Mouse (Mus musculus): Measurements from ENCODE around the gene AU022252. TPM values are rescaled to one million over a fixed set of nuclear protein-coding genes. Genes with fewer than 3 reads are reported as not detected.

The AU022252 gene
- total and polyA plus RNA-seq, 2 experiments = 16.6 to 23.6 TPM

DNA sequence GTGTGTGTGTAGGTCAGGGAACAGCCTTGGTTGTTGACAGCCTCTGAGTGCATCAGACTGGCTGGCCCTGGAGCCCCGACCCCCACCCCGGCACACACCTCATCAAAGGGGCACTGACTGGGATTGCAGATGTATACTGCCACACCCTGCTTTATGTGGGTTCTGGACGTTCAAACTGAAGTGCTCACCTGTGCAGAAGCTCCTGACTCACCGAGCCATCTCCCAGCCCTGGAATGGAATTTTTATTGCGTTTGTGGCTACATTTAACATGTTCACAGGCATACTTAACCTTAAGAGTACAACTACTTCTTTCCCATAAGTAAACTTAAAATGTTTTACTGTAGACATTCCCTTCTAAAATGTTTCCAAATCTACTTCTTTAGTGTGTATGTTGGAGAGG lies 74.6 kb downstream of the AU022252 start:
- WGBS = 79% methylated on average over 5 of the region's 5 CpGs

DNA sequence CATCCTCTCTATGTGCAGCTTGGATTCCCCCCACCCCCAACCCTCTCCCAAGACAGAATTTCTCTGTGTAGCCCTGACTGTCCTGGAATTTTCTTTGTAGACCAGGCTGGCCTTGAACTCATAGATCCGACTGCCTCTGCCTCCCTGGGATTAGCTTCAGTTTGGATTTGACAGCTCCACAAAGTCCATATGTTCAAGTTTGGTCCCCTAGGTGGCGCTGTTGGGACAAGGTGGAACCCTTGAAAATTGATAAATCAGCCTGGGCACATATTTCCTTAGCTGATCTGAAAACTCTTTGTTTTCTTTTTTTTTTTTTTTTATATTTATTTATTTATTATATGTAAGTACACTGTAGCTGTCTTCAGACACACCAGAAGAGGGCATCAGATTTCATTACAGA lies 75.3 kb downstream of the AU022252 start:
- Histone ChIP-seq H3K27ac (replicated peaks; ENCODE audit: insufficient read depth, low read depth, low read length) (no peak overlapping the region), H3K36me3 (ENCODE audit: control insufficient read depth, insufficient read depth, low read length) (no peaks in the 10 kb centered on the region), H3K4me1 (ENCODE audit: control insufficient read depth, insufficient read depth, low read length) (no peaks in the 10 kb centered on the region), H3K9ac (ENCODE audit: low read depth, low read length) (no peak overlapping the region), H3K4me3 (ENCODE audit: insufficient read depth, low read depth, low read length) (no peak overlapping the region), H3K79me2 (ENCODE audit: control insufficient read depth, insufficient read depth, low read length) (no peaks in the 10 kb centered on the region), H3K27me3 (ENCODE audit: control insufficient read depth, insufficient read depth, low read length) (no peaks in the 10 kb centered on the region)
- 42% methylated on average over 2 of the region's 2 CpGs for WGBS
- TF ChIP-seq POLR2A (IDR thresholded peaks at IDR 0.05; ENCODE audit: extremely low read depth, insufficient read depth, low read length) (no peak), CTCF (IDR thresholded peaks at IDR 0.05; ENCODE audit: low read depth, low read length) (peak; percentile 26; the same call in 1 of the 2 replicates)
- peak; percentile 43 for DNase-seq (ENCODE audit: extremely low read depth, low read depth, low spot score)

More for the DNA sequence above, 74.6 kb downstream of the AU022252 start:
- Histone ChIP-seq H3K27me3 (ENCODE audit: control insufficient read depth, insufficient read depth, low read length) (no peaks in the 10 kb centered on the region), H3K27ac (replicated peaks; ENCODE audit: insufficient read depth, low read depth, low read length) (no peak overlapping the region), H3K36me3 (ENCODE audit: control insufficient read depth, insufficient read depth, low read length) (no peaks in the 10 kb centered on the region), H3K79me2 (ENCODE audit: control insufficient read depth, insufficient read depth, low read length) (no peaks in the 10 kb centered on the region), H3K9ac (ENCODE audit: low read depth, low read length) (no peak overlapping the region), H3K4me1 (ENCODE audit: control insufficient read depth, insufficient read depth, low read length) (no peaks in the 10 kb centered on the region), H3K4me3 (ENCODE audit: insufficient read depth, low read depth, low read length) (no peak overlapping the region)
- DNase-seq (ENCODE audit: extremely low read depth, low read depth, low spot score) = no peak
- TF ChIP-seq CTCF (IDR thresholded peaks at IDR 0.05; ENCODE audit: low read depth, low read length) = no peak
- no peak for TF ChIP-seq POLR2A (IDR thresholded peaks at IDR 0.05; ENCODE audit: extremely low read depth, insufficient read depth, low read length)

Other genes with a start within 250 kb of the AU022252 start
- 6.9 and 7.3 TPM in 2 replicates for gene Slc2a1, start 124.0 kb downstream of the AU022252 start, total RNA-seq (2014; rRNA removed)
- gene Slc2a1, start 124.0 kb downstream of the AU022252 start, polyA plus RNA-seq (2012; rRNA removed) = 11.1 and 17.7 TPM in 2 replicates
- gene Zfp691, start 58.5 kb downstream of the AU022252 start, total RNA-seq (2014; rRNA removed) = 3.7 and 4.5 TPM in 2 replicates
- 9.7 and 13.0 TPM in 2 replicates for gene Zfp691, start 58.5 kb downstream of the AU022252 start, polyA plus RNA-seq (2012; rRNA removed)
- 0.09 TPM in 1 of 2 replicates, not detected in the other for gene Ermap, start 42.7 kb downstream of the AU022252 start, total RNA-seq (2014; rRNA removed)
- gene Ermap, start 42.7 kb downstream of the AU022252 start, polyA plus RNA-seq (2012; rRNA removed) = 0.02 TPM in 1 of 2 replicates, not detected in the other
- gene Svbp, start 37.4 kb downstream of the AU022252 start, total RNA-seq (2014; rRNA removed) = 9.1 and 10.0 TPM in 2 replicates
- gene Svbp, start 37.4 kb downstream of the AU022252 start, polyA plus RNA-seq (2012; rRNA removed) = 11.9 and 14.8 TPM in 2 replicates
- gene Tmem269, start 14.5 kb downstream of the AU022252 start, total RNA-seq (2014; rRNA removed) = 0.09 TPM in 1 of 2 replicates, not detected in the other
- 0.06 TPM in 1 of 2 replicates, not detected in the other for gene Tmem269, start 14.5 kb downstream of the AU022252 start, polyA plus RNA-seq (2012; rRNA removed)
- 6.7 and 8.8 TPM in 2 replicates for gene P3h1, start 203 bp upstream of the AU022252 start, total RNA-seq (2014; rRNA removed)
- gene P3h1, start 203 bp upstream of the AU022252 start, polyA plus RNA-seq (2012; rRNA removed) = 14.5 and 20.3 TPM in 2 replicates
- gene Cldn19, start 22.7 kb upstream of the AU022252 start, total RNA-seq (2014; rRNA removed) = not detected in 2 replicates
- not detected in 2 replicates for gene Cldn19, start 22.7 kb upstream of the AU022252 start, polyA plus RNA-seq (2012; rRNA removed)
- 177 and 189 TPM in 2 replicates for gene Ybx1, start 61.9 kb upstream of the AU022252 start, total RNA-seq (2014; rRNA removed)
- 64.3 and 70.8 TPM in 2 replicates for gene Ybx1, start 61.9 kb upstream of the AU022252 start, polyA plus RNA-seq (2012; rRNA removed)
- gene Ppih, start 87.8 kb upstream of the AU022252 start, total RNA-seq (2014; rRNA removed) = 12.2 and 15.4 TPM in 2 replicates
- gene Ppih, start 87.8 kb upstream of the AU022252 start, polyA plus RNA-seq (2012; rRNA removed) = 4.1 and 5.0 TPM in 2 replicates
- gene Ccdc30, start 182.8 kb upstream of the AU022252 start, total RNA-seq (2014; rRNA removed) = 5.4 and 5.9 TPM in 2 replicates
- gene Ccdc30, start 182.8 kb upstream of the AU022252 start, polyA plus RNA-seq (2012; rRNA removed) = 1.8 and 3.0 TPM in 2 replicates
- 17.8 and 19.9 TPM in 2 replicates for gene Ppcs, start 189.7 kb upstream of the AU022252 start, total RNA-seq (2014; rRNA removed)
- 26.4 and 26.8 TPM in 2 replicates for gene Ppcs, start 189.7 kb upstream of the AU022252 start, polyA plus RNA-seq (2012; rRNA removed)
- 0.20 and 0.28 TPM in 2 replicates for gene Zmynd12, start 190.1 kb upstream of the AU022252 start, total RNA-seq (2014; rRNA removed)
- 0.10 and 0.15 TPM in 2 replicates for gene Zmynd12, start 190.1 kb upstream of the AU022252 start, polyA plus RNA-seq (2012; rRNA removed)